Mouse (Mus musculus): ENCODE measurements around the gene Cd7. TPM values are rescaled to one million over a fixed set of nuclear protein-coding genes. Genes with fewer than 3 reads are reported as not detected.

The Cd7 gene
- polyA plus RNA-seq, 3 experiments from 2014 or later, result 51.7 to 149 (median 51.9) TPM

GRCm38 (mm10) chr11:120990126-120990781 is 49.0 kb downstream of the Cd7 start:
- no peak for ATAC-seq

GRCm38 (mm10) chr11:120989523-120989922 is 49.7 kb downstream of the Cd7 start:
- ATAC-seq, result no peak

GRCm38 (mm10) chr11:120988410-120988809 is 50.8 kb downstream of the Cd7 start:
- no peak for ATAC-seq

- no peak for ATAC-seq
Observed at GRCm38 (mm10) chr11:120987608-120988007, 51.6 kb downstream of the Cd7 start.

Other genes starting within 250 kb of the Cd7 start
- 10 to 100 TPM; 30.4 to 34.4 (median 34.3) TPM for gene Dus1l, start 243.0 kb downstream of the Cd7 start, polyA plus RNA-seq (2017; shearing (Covaris generic))
- 10 to 100 TPM; 22.7 to 31.3 (median 29.4) TPM for gene Fasn, start 214.9 kb downstream of the Cd7 start, polyA plus RNA-seq (2017; shearing (Covaris generic))
- under 1 TPM; 0.35 to 0.45 (median 0.42) TPM for gene Ccdc57, start 106.5 kb downstream of the Cd7 start, polyA plus RNA-seq (2017; shearing (Covaris generic))
- 1 to 10 TPM; 2.9 to 4.0 (median 3.4) TPM for gene Slc16a3, start 90.9 kb downstream of the Cd7 start, polyA plus RNA-seq (2017; shearing (Covaris generic))
- gene Csnk1d, start 48.1 kb downstream of the Cd7 start, polyA plus RNA-seq (2017; shearing (Covaris generic)), result 10 to 100 TPM; 56.0 to 64.3 (median 61.4) TPM
- gene Sectm1b, start 24.2 kb upstream of the Cd7 start, polyA plus RNA-seq (2017; shearing (Covaris generic)), result not detected
- not detected for gene Sectm1a, start 41.8 kb upstream of the Cd7 start, polyA plus RNA-seq (2017; shearing (Covaris generic))
- not detected for gene Tex19.2, start 79.3 kb upstream of the Cd7 start, polyA plus RNA-seq (2017; shearing (Covaris generic))
- gene Tex19.1, start 106.7 kb upstream of the Cd7 start, polyA plus RNA-seq (2017; shearing (Covaris generic)), result not detected
- gene Uts2r, start 120.9 kb upstream of the Cd7 start, polyA plus RNA-seq (2017; shearing (Covaris generic)), result not detected
- 1 to 10 TPM in 2 of 3 experiments, under 1 TPM in 1; 0.86 to 2.7 (median 1.5) TPM for gene Hexdc, start 165.0 kb upstream of the Cd7 start, polyA plus RNA-seq (2017; shearing (Covaris generic))
- gene Ogfod3, start 165.3 kb upstream of the Cd7 start, polyA plus RNA-seq (2017; shearing (Covaris generic)), result 1 to 10 TPM; 3.2 to 7.3 (median 5.3) TPM
- 10 to 100 TPM; 78.0 to 95.8 (median 86.5) TPM for gene Cybc1, start 189.9 kb upstream of the Cd7 start, polyA plus RNA-seq (2017; shearing (Covaris generic))
- gene Narf, start 197.8 kb upstream of the Cd7 start, polyA plus RNA-seq (2017; shearing (Covaris generic)), result 10 to 100 TPM; 19.6 to 28.6 (median 23.6) TPM
- 1 to 10 TPM; 6.3 to 8.5 (median 6.6) TPM for gene Foxk2, start 220.6 kb upstream of the Cd7 start, polyA plus RNA-seq (2017; shearing (Covaris generic))